ENCODE assay signal across 9 mouse cellular contexts in genomic region chr3:104385587-104385986, GRCm38 (mm10).
A peak's percentile ranks its signal among the peaks of the same experiment; 100 is the strongest.
DNase-seq lines count a peak whose midpoint lies in the region; ATAC-seq lines count a peak whose summit lies in the region.
"Had no signal": no experiment of that assay in that cellular context is flagged by ENCODE, and none has a peak within 500 bp of the region (broad histone marks: within the 10 kb centered on the region; RNA-seq: fewer than 3 reads in every experiment).

No protein-coding gene starts in this region.

- peak; percentile 49 for ATAC-seq in hindbrain, embryonic 13.5 days (ENCODE audit: low FRiP score)
- ATAC-seq in hindbrain, embryonic 11.5 days (ENCODE audit: low FRiP score), result no peak
- ATAC-seq in frontal cortex, adult (ENCODE audit: low TSS enrichment), result peak; percentile 55
- ATAC-seq in midbrain, embryonic 15.5 days (replicated peaks), result peak; percentile 40; the same call in 1 of the 2 replicates
- no peak for ATAC-seq in liver, embryonic 11.5 days (replicated peaks; ENCODE audit: low FRiP score)

- H3K27me3 ChIP-seq in hindbrain, embryonic 13.5 days, result no peaks in the 10 kb centered on the region
- no peaks in the 10 kb centered on the region for H3K27me3 ChIP-seq in hindbrain, embryonic 11.5 days (ENCODE audit: control insufficient read depth, insufficient read depth, low read length)
- H3K27me3 ChIP-seq in midbrain, embryonic 15.5 days (replicated peaks), result no peaks in the 10 kb centered on the region
- H3K27me3 ChIP-seq in liver, embryonic 11.5 days (replicated peaks; ENCODE audit: control insufficient read depth, insufficient read depth, low read length), result no peaks in the 10 kb centered on the region
- H3K27me3 ChIP-seq: embryonic facial prominence, embryonic 12.5 days had no signal

- no peak overlapping the region for H3K27ac ChIP-seq in hindbrain, embryonic 13.5 days
- no peak overlapping the region for H3K27ac ChIP-seq in hindbrain, embryonic 11.5 days (ENCODE audit: low read depth, low read length)
- no peak overlapping the region for H3K27ac ChIP-seq in midbrain, embryonic 15.5 days
- no peak overlapping the region for H3K27ac ChIP-seq in liver, embryonic 11.5 days (ENCODE audit: low read depth, low read length)
- H3K27ac ChIP-seq: embryonic facial prominence, embryonic 12.5 days had no signal

- no peaks in the 10 kb centered on the region for H3K36me3 ChIP-seq in hindbrain, embryonic 13.5 days
- H3K36me3 ChIP-seq in hindbrain, embryonic 11.5 days (ENCODE audit: control insufficient read depth, insufficient read depth, low read length), result no peaks in the 10 kb centered on the region
- H3K36me3 ChIP-seq in midbrain, embryonic 15.5 days (replicated peaks), result no peaks in the 10 kb centered on the region
- no peaks in the 10 kb centered on the region for H3K36me3 ChIP-seq in liver, embryonic 11.5 days (ENCODE audit: control insufficient read depth, insufficient read depth, low read length)
- H3K36me3 ChIP-seq: embryonic facial prominence, embryonic 12.5 days had no signal

- WGBS in hindbrain, embryonic 13.5 days, result 78% methylated on average over 8 of the region's 8 CpGs
- 93% methylated on average over 8 of the region's 8 CpGs for WGBS in hindbrain, embryonic 11.5 days
- 76% methylated on average over 8 of the region's 8 CpGs for WGBS in midbrain, embryonic 15.5 days
- WGBS in liver, embryonic 11.5 days, result 86% methylated on average over 8 of the region's 8 CpGs

- no peaks in the 10 kb centered on the region for H3K9me3 ChIP-seq in hindbrain, embryonic 13.5 days
- H3K9me3 ChIP-seq in hindbrain, embryonic 11.5 days (ENCODE audit: control insufficient read depth, low read length), result no peaks in the 10 kb centered on the region
- H3K9me3 ChIP-seq in midbrain, embryonic 15.5 days, result no peaks in the 10 kb centered on the region
- no peaks in the 10 kb centered on the region for H3K9me3 ChIP-seq in liver, embryonic 11.5 days (ENCODE audit: control insufficient read depth, low read length)
- H3K9me3 ChIP-seq: embryonic facial prominence, embryonic 12.5 days had no signal

- H3K4me3 ChIP-seq in hindbrain, embryonic 13.5 days, result no peak overlapping the region
- no peak overlapping the region for H3K4me3 ChIP-seq in hindbrain, embryonic 11.5 days (ENCODE audit: low read depth, low read length)
- H3K4me3 ChIP-seq in midbrain, embryonic 15.5 days, result no peak overlapping the region
- H3K4me3 ChIP-seq in liver, embryonic 11.5 days (ENCODE audit: low read depth, low read length), result no peak overlapping the region
- H3K4me3 ChIP-seq: embryonic facial prominence, embryonic 12.5 days had no signal

- H3K9ac ChIP-seq in hindbrain, embryonic 13.5 days, result no peak overlapping the region
- H3K9ac ChIP-seq in hindbrain, embryonic 11.5 days (ENCODE audit: low read depth, low read length), result no peak overlapping the region
- H3K9ac ChIP-seq in midbrain, embryonic 15.5 days, result no peak overlapping the region
- H3K9ac ChIP-seq in liver, embryonic 11.5 days (ENCODE audit: low read depth, low read length), result no peak overlapping the region
- H3K9ac ChIP-seq: embryonic facial prominence, embryonic 12.5 days had no signal

- H3K4me2 ChIP-seq in hindbrain, embryonic 13.5 days, result no peak overlapping the region
- H3K4me2 ChIP-seq in hindbrain, embryonic 11.5 days (replicated peaks; ENCODE audit: low read depth, low read length), result no peak overlapping the region
- no peak overlapping the region for H3K4me2 ChIP-seq in midbrain, embryonic 15.5 days
- no peak overlapping the region for H3K4me2 ChIP-seq in liver, embryonic 11.5 days
- H3K4me2 ChIP-seq: embryonic facial prominence, embryonic 12.5 days had no signal

- intact Hi-C loops in heart, postnatal 36 days (cut with DNase I), result loop anchor here (5.0 kb wide), 2 partner anchors 57 to 163 kb away; partner anchors contain the start of gene Magi3

- peaks cover 16% of the 10 kb centered on the region for H3K4me1 ChIP-seq in hindbrain, embryonic 13.5 days (replicated peaks)
- no peaks in the 10 kb centered on the region for H3K4me1 ChIP-seq in hindbrain, embryonic 11.5 days (replicated peaks; ENCODE audit: control insufficient read depth, insufficient read depth, low read length)
- H3K4me1 ChIP-seq in midbrain, embryonic 15.5 days, result no peaks in the 10 kb centered on the region
- no peaks in the 10 kb centered on the region for H3K4me1 ChIP-seq in liver, embryonic 11.5 days (replicated peaks; ENCODE audit: control insufficient read depth, insufficient read depth, low read length)
- H3K4me1 ChIP-seq: embryonic facial prominence, embryonic 12.5 days had no signal

- DNase-seq in hindbrain, embryonic 11.5 days (ENCODE audit: low spot score), result no peak
- DNase-seq in heart, postnatal 36 days, result peak; percentile 64 to 70
- no peak for DNase-seq in B cell, adult 2 months
- no peak for DNase-seq in liver, embryonic 11.5 days (ENCODE audit: low spot score)
- no peak for DNase-seq in spleen, postnatal 10 days (ENCODE audit: low spot score in 2 of 2)

Comparison
In these comparisons a context has a peak if more than half of its experiments do, and no peak if none do; other contexts are left out.
1. ATAC-seq: peak in hindbrain, embryonic 13.5 days (single experiment), frontal cortex, adult (single experiment) and midbrain, embryonic 15.5 days (single experiment); none in hindbrain, embryonic 11.5 days (single experiment) and liver, embryonic 11.5 days (single experiment).
2. DNase-seq: peak in heart, postnatal 36 days (2 of 2); none in hindbrain, embryonic 11.5 days (single experiment), B cell, adult 2 months (0 of 2), liver, embryonic 11.5 days (single experiment) and spleen, postnatal 10 days (0 of 2).